Mouse (Mus musculus) heart, adult 2 months (tissue): ENCODE measurements at regions not wholly inside any gene's neighbourhood (a gene's known extent, or its start where the extent isn't known, plus 50 kb on each side); places are given as distances from the start of the nearest gene placed in this dataset.

Source experiments
- CTCF ChIP-seq: fragments of 200-600 bp; IDR thresholded peaks from 2 replicates; pipeline ENCODE4 v1.8.1; 2022; ENCODE audit warnings: antibody characterized with exemption, mild to moderate bottlenecking, moderate library complexity
- EP300 ChIP-seq: fragments of 200-500 bp; IDR thresholded peaks from 2 replicates; pipeline ENCODE4 v1.6.1; 2011; ENCODE audit warnings: low read depth, low read length, control low read depth; ENCODE audit not compliant: insufficient read depth
- POLR2A ChIP-seq: fragments of 200-500 bp; IDR thresholded peaks from 2 replicates; pipeline ENCODE4 v1.6.1; 2011; ENCODE audit warnings: mild to moderate bottlenecking, low read depth, low read length, control low read depth; ENCODE audit not compliant: insufficient read depth

GRCm38 (mm10) chrX:142605088-142605487 is 76.1 kb upstream of the Tmem164 start:
- TF ChIP-seq POLR2A (no peak), CTCF (no peak), EP300 (no peak)
